Mouse (Mus musculus) forebrain, embryonic 15.5 days (tissue): ENCODE results near the gene Vmn1r93. TPM values are rescaled to one million over a fixed set of nuclear protein-coding genes. Genes with fewer than 3 reads are reported as not detected.
"Not testable (repeated sequence)": the region's sequence is repeated elsewhere in the genome, so short reads cannot be mapped to it uniquely, and the experiment has no call there.

Source experiments
- ATAC-seq: fragments of 200-750 bp; cut with Nextera tagmentation; replicated peaks from 2 replicates; pipeline ENCODE4 v1.8.0; 2017; ENCODE audit warnings: mild to moderate bottlenecking, moderate TSS enrichment, moderate library complexity
- H3K27ac ChIP-seq: fragments of 300-500 bp; sonication (generic); replicated peaks from 2 replicates; pipeline ENCODE4 v1.5.1; 2015; ENCODE audit warnings: mild to moderate bottlenecking, inconsistent platforms
- H3K27me3 ChIP-seq: fragments of 300-500 bp; sonication (generic); 2 replicates; pipeline ENCODE4 v1.6.1; 2015; ENCODE audit warnings: inconsistent platforms
- H3K36me3 ChIP-seq: fragments of 300-500 bp; sonication (generic); 2 replicates; pipeline ENCODE4 v1.6.1; 2015; ENCODE audit warnings: mild to moderate bottlenecking, inconsistent platforms
- H3K4me1 ChIP-seq: fragments of 300-500 bp; sonication (generic); 2 replicates; pipeline ENCODE4 v1.6.1; 2015; ENCODE audit warnings: inconsistent platforms
- H3K4me2 ChIP-seq: fragments of 300-500 bp; sonication (generic); replicated peaks from 2 replicates; pipeline ENCODE4 v1.6.1; 2015; ENCODE audit warnings: mild to moderate bottlenecking, inconsistent platforms
- H3K4me3 ChIP-seq: fragments of 300-500 bp; sonication (generic); 2 replicates; pipeline ENCODE4 v1.5.1; 2015; ENCODE audit warnings: mild to moderate bottlenecking, inconsistent platforms
- H3K9ac ChIP-seq: fragments of 300-500 bp; sonication (generic); replicated peaks from 2 replicates; pipeline ENCODE4 v1.6.1; 2015; ENCODE audit warnings: mild to moderate bottlenecking, inconsistent platforms
- H3K9me3 ChIP-seq: fragments of 300-500 bp; sonication (generic); 2 replicates; pipeline ENCODE4 v1.6.1; 2016; ENCODE audit warnings: inconsistent platforms
- WGBS: fragments of 180-500 bp; shearing (Covaris S2); methylation state at CpG from one replicate; pipeline ENCODE4 v1.1.7; 2015; ENCODE audit warnings: mixed read lengths; 5-methylcytosine and 5-hydroxymethylcytosine counted together
- polyA plus RNA-seq: library from polyadenylated mRNA; unstranded; fragments of >200 nt; fragmentation: Nextera tagmentation; extraction: Ambion mirVana; gene quantifications from 2 replicates; pipeline ENCODE4 v1.2.1, GENCODE M21; 2015

Gene Vmn1r93
- not detected in 2 replicates for polyA plus RNA-seq

DNA sequence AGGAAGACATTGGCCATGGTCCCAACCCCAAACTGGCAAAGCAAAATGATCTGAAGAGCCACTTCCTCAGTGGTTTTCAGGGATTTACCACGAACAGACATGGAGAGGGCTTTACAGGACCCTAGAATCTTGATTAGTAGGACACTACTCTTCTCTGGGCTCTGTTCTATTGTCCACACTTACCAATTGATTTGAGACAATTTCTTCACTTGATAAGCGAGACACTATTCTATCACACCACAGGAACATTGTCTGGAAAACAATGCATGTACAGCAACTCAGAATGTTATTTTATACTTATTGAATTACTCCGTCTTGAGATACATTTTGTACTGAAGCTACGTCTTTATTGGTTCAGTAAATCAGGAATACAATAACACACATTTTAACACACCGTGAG lies at the start of gene Vmn1r93:
Gene Vmn1r93, minus strand, starts transcription at position 101 of the 400 bp plus-strand sequence.
- H3K4me2 ChIP-seq, H3K9ac ChIP-seq: not testable (repeated sequence)
- no CpG with 5 or more reads among the region's 5 CpGs for WGBS

GRCm38 (mm10) chr7:20168277-20168676 lies 29.4 kb upstream of the Vmn1r93 start, which contains the start of gene Vmn1r94:
Vmn1r94 (minus strand) TSS chr7:20168377.
- not testable (repeated sequence) for H3K36me3 ChIP-seq, H3K9me3 ChIP-seq, H3K27me3 ChIP-seq, H3K9ac ChIP-seq, H3K4me2 ChIP-seq, ATAC-seq, H3K4me3 ChIP-seq, H3K4me1 ChIP-seq, H3K27ac ChIP-seq
- no CpG with 5 or more reads among the region's 3 CpGs for WGBS

More for the DNA sequence above, at the start of gene Vmn1r93:
- H3K27me3 ChIP-seq, H3K36me3 ChIP-seq, H3K4me3 ChIP-seq, ATAC-seq, H3K4me1 ChIP-seq, H3K27ac ChIP-seq, H3K9me3 ChIP-seq: not testable (repeated sequence)

GRCm38 (mm10) chr7:20122479-20122878 lies 16.4 kb downstream of the Vmn1r93 start, which contains the start of gene Gm16442:
Gm16442 (minus strand) TSS chr7:20122579.
- not testable (repeated sequence) for H3K4me2 ChIP-seq, H3K4me1 ChIP-seq, H3K4me3 ChIP-seq, ATAC-seq, H3K27me3 ChIP-seq, H3K27ac ChIP-seq, H3K9me3 ChIP-seq, H3K9ac ChIP-seq, H3K36me3 ChIP-seq
- WGBS = no CpG with 5 or more reads among the region's 2 CpGs

- H3K9ac ChIP-seq, H3K36me3 ChIP-seq, H3K4me2 ChIP-seq, H3K27ac ChIP-seq, ATAC-seq, H3K27me3 ChIP-seq, H3K9me3 ChIP-seq, H3K4me3 ChIP-seq, H3K4me1 ChIP-seq: not testable (repeated sequence)
- WGBS = 84% methylated on average over 5 of the region's 5 CpGs
Observed at GRCm38 (mm10) chr7:20099380-20099779, 39.5 kb downstream of the Vmn1r93 start, which contains the start of gene Vmn1r91. Vmn1r91 (plus strand) TSS chr7:20099680.

Other genes with a start within 250 kb of the Vmn1r93 start
- gene Pvr, start 217.9 kb downstream of the Vmn1r93 start, polyA plus RNA-seq = 7.1 and 7.3 TPM in 2 replicates
- gene Igsf23, start 188.3 kb downstream of the Vmn1r93 start, polyA plus RNA-seq = not detected in 2 replicates
- not detected in 2 replicates for gene Ceacam20, start 173.7 kb downstream of the Vmn1r93 start, polyA plus RNA-seq
- not detected in 2 replicates for gene Nlrp9b, start 147.6 kb downstream of the Vmn1r93 start, polyA plus RNA-seq
- gene Vmn1r91, start 39.4 kb downstream of the Vmn1r93 start, polyA plus RNA-seq = not detected in 2 replicates
- gene Gm16442, start 16.5 kb downstream of the Vmn1r93 start, polyA plus RNA-seq = not detected in 2 replicates
- not detected in 2 replicates for gene Vmn1r94, start 29.3 kb upstream of the Vmn1r93 start, polyA plus RNA-seq
- gene Vmn1r95, start 54.6 kb upstream of the Vmn1r93 start, polyA plus RNA-seq = not detected in 2 replicates
- gene Gm6164, start 66.5 kb upstream of the Vmn1r93 start, polyA plus RNA-seq = not detected in 2 replicates
- not detected in 2 replicates for gene Gm4498, start 94.7 kb upstream of the Vmn1r93 start, polyA plus RNA-seq
- not detected in 2 replicates for gene Gm5890, start 123.7 kb upstream of the Vmn1r93 start, polyA plus RNA-seq
- gene Gm4133, start 195.0 kb upstream of the Vmn1r93 start, polyA plus RNA-seq = not detected in 2 replicates
- gene Gm5728, start 236.3 kb upstream of the Vmn1r93 start, polyA plus RNA-seq = not detected in 2 replicates